Mouse (Mus musculus) lung, postnatal 0 days (tissue): ENCODE measurements around the gene Sgms1.

Experiments used
- CTCF ChIP-seq: IDR thresholded peaks from 2 replicates; pipeline ENCODE4 v1.5.1; 2016; ENCODE audit warnings: antibody characterized with exemption, mild to moderate bottlenecking
- EP300 ChIP-seq: IDR thresholded peaks from 2 replicates; pipeline ENCODE4 v1.6.1; 2016; ENCODE audit warnings: antibody characterized with exemption, mild to moderate bottlenecking, control low read depth

- TF ChIP-seq EP300 (no peak), CTCF (no peak)
Measured at GRCm38 (mm10) chr19:32252451-32252850, 137.1 kb downstream of the Sgms1 start.
